Mouse (Mus musculus): Measurements from ENCODE around the gene Prkag1.

DNA sequence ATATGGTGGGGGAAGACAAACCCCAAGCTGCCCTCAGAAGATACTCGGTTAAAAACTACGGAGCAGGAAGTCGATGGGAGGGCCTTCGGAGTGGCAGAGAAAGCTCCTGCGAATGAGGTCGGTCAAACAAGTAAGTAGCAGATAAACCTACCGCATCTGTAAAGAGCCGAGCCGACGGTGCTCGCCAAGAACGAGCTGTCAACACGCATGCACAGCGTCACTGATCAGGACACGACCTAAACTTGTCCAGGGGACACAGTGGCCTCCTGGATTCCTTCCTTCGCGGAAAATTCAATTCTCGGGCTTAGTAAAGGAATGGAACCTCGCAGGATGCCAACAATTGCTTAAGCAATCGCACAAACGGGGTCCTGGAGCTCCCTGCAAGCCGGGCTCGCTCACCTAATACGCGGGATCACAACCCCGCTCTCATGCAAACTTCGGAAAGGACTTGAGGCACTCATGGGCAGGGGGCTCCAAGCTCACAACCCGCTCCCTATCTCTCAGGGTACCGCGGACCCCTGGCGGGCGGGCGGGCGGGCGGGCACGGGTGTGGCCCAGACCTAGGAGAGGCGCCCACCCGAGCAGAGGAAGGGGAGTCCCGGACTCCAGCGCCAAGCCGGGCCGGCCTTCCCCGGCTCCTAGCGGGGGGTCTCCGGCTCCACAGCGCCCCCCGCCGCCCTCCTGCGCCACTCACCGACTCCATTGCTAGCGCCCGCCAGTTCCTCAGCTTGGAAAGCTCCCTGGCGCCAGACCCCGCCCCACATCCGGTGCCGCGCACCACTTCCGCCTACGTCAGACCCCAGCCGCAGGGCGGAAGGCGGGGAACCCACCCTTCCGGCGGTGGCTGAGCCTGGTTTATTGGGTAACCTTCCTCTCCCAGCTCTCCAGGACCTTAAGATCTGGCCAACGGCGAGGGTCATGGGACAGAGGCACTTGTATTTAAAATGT lies at the start of gene Prkag1:
- TF ChIP-seq CTCF (conservative IDR thresholded peaks at IDR 0.05; ENCODE audit: low read length) (no peak), NANOG (IDR thresholded peaks at IDR 0.05; ENCODE audit: borderline replicate concordance, low read length) (no peak), POU5F1 (IDR thresholded peaks at IDR 0.05; ENCODE audit: borderline replicate concordance, low read length) (no peak)

All from E14TG2a.4 (cell line).